Mouse (Mus musculus) retina, postnatal 1 day (tissue): ENCODE measurements around the gene Vps35l.

Experiments used
- DNase-seq: peaks from one replicate; pipeline ENCODE4 v3.0.0-alpha.2; 2012

Vps35l gene

GRCm38 (mm10) chr7:118739975-118740531 is at the start of gene Vps35l:
TSS of gene Vps35l (plus strand) at chr7:118740226.
- peak; percentile 92 for DNase-seq

- no peak for DNase-seq
Observed at GRCm38 (mm10) chr7:118691287-118691686, 48.7 kb upstream of the Vps35l start.

GRCm38 (mm10) chr7:118696146-118696545 is 43.9 kb upstream of the Vps35l start:
- DNase-seq, result no peak

DNA sequence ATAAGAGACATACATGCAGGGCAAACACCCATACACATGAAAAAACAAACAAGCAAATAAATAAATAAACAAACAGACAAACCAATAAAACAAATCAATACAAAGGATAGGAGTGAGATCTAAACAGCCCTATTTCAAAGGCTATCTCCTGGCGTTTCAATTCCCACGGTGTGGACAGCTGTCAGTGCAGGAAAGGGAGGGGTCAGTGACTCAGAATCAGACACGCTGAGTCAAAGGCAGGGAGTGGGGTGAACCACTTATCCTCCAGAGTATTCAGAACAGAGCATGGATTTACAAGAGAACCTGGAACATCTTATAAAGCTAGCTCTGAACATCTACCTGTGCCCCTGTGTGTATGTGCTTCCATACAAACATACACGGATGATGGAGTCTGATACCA is 42.9 kb upstream of the Vps35l start:
- no peak for DNase-seq

DNA sequence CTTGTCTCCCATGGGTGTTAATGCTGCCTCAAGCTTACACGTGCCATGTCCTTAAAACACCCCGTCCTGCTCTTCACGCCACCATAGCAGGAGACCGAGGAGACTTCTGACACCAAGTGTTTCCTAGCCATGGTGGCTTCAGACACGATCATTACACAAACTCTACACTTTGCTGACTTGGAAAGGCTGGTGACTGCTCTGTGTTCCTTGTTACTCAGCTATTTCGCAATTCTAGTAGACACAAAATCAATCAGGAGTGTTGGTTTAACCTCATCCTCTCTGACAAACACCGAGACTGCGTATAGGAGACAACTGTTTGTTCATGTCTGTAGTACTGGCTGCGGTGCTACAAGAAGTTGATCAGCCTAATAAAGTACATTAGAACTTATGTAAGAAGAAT is 41.1 kb upstream of the Vps35l start:
- no peak for DNase-seq

DNA sequence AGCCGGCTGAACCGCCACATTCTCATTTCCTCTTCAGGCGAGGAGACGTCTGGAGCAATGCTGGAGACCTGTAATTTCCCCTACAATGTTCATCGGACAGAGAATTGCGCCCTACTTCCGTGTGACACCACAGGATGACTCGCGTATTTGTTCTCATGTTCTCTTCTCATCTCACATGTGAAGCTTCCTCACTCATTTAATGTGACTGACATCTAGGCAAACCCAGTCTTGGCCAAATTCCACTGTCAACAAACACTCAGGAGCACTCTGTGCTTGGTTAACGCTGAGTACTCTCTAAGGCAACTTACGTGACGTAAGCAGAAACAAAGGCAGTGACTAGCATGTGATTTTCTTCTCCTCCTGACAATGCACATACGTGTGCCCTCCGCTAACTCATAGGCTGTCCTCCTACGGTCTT is 36.9 kb upstream of the Vps35l start:
- DNase-seq, result no peak

- DNase-seq, result no peak
Observed at GRCm38 (mm10) chr7:118704001-118704850, 35.8 kb upstream of the Vps35l start.

GRCm38 (mm10) chr7:118705101-118705961 is 34.7 kb upstream of the Vps35l start, which contains the start of gene Gde1:
TSS of gene Gde1 (minus strand) at chr7:118705778.
- DNase-seq, result peak; percentile 95

- DNase-seq, result no peak
Observed at GRCm38 (mm10) chr7:118706051-118706450, 34.0 kb upstream of the Vps35l start.

GRCm38 (mm10) chr7:118706488-118706887 is 33.5 kb upstream of the Vps35l start:
- DNase-seq, result no peak

DNA sequence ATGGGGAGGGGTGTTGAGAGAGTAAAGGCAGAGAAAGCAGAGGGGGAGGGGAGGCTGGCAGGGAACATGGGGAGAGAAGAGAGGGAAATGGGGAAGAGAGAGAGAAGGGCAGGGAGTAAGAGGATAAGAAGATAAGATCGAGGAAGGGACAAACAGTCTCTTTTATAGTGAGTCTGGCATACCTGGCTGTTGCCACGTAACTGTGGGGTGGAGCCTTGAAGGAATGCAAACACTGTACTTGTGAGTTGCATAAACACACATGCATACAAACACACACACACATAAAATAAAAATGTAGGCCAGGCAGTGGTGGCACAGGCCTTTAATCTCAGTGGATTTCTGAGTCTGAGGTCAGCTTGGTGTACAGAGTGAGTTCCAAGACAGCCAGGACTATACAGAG is 32.8 kb upstream of the Vps35l start:
- DNase-seq, result no peak

GRCm38 (mm10) chr7:118708002-118708401 is 32.0 kb upstream of the Vps35l start:
- DNase-seq, result no peak

GRCm38 (mm10) chr7:118710776-118711175 is 29.2 kb upstream of the Vps35l start:
- no peak for DNase-seq

GRCm38 (mm10) chr7:118712228-118713173 is 27.5 kb upstream of the Vps35l start, which contains the start of gene Ccp110:
TSS of gene Ccp110 (plus strand) at chr7:118712552.
- peak; percentile 99 for DNase-seq

DNA sequence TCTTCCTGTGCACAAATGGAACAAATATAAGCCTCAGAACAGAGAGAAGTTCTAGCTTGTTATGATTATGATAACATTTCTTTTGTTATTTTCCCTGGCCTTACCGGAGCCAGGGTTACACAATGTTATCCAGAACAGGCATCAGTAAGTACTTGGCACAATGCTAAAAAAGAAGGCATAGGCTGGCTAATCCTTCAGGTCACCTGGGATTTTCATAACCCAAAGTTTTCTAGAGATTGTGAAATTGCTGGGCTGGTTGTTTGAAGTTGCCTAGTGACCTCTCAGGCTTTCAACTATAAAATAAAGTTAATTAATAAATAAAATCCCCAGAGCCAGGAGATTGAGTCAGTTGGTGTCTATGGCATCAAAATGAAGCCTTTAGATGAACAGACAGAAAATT is 25.2 kb upstream of the Vps35l start:
- DNase-seq, result no peak

DNA sequence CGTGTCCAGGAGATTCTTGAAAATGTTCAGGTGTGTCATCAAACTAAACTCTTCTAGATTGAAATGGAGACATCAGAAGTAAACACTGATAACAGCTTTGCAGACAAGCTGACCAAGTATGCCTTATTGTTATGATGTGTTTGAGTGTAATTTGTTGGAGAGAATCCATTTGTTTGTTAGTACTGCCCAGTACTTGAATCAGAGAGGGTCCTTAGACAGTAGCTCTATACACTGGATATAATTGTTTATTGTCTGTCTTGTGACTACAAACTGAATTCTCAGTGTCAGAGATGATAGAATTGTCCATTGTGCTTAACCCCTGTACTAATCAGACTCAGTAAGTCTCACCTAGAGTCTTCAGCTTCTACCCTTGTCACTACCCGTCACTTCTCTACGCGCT is 22.0 kb upstream of the Vps35l start:
- no peak for DNase-seq

GRCm38 (mm10) chr7:118723927-118724326 is 16.1 kb upstream of the Vps35l start:
- DNase-seq, result no peak

DNA sequence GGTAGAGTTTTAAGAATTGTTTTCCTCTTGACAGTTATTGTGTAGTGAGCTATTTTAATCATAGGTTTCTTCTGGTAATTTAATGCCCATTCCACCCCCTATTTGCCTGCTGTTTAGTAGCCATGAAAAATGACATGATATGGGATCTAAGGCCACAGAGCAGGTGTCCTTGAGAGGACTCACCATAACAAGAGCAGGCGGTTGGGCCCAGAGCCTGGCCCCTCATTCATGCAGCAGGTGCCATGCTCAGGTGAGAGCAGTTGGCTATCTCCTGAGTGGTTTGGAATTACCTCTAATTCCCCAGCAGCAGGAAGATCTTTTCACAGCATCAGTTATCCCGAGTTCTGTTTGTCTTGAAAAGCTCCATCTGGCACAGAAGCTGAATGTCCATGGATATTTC is 14.6 kb upstream of the Vps35l start:
- DNase-seq, result no peak

GRCm38 (mm10) chr7:118728846-118729587 is 11.0 kb upstream of the Vps35l start:
- DNase-seq, result no peak

GRCm38 (mm10) chr7:118731781-118732180 is 8.2 kb upstream of the Vps35l start:
- no peak for DNase-seq

DNA sequence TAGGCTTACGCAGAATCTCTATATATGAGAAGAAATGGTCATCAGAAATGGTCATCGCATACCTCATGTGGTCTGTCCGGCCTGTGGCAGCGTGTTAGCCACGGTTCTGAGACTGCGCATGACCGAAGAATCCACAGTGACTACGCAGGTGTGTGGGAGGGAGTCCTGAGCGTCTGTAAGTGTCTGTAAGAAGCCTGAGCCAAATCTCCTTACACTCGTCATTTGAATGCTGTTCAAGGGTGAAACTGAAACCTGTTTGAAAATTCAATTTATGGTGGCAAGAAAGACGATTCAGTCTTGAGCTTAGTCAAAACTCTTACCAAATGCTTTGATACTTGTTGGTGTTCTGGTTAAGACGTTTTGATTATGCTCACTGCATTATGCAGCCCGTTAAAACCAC is 6.8 kb upstream of the Vps35l start:
- DNase-seq, result no peak
